Mouse (Mus musculus) bone marrow, adult 2 months (tissue): ENCODE results near the gene Cdc34. TPM values are rescaled to one million over a fixed set of nuclear protein-coding genes. Genes with fewer than 3 reads are reported as not detected.

ENCODE experiments used
- H3K27ac ChIP-seq: fragments of 200-500 bp; 2 replicates; pipeline ENCODE4 v1.5.1; 2012; ENCODE audit warnings: low read depth, mild to moderate bottlenecking, control low read depth, inconsistent platforms, low read length; ENCODE audit not compliant: control insufficient read depth, poor library complexity, insufficient read depth
- H3K4me1 ChIP-seq: fragments of 200-500 bp; 2 replicates; pipeline ENCODE4 v1.6.1; 2011; ENCODE audit warnings: low read length; ENCODE audit not compliant: control insufficient read depth, insufficient read depth
- H3K4me3 ChIP-seq: fragments of 200-500 bp; replicated peaks from 2 replicates; pipeline ENCODE3; 2011; ENCODE audit warnings: mild to moderate bottlenecking, low read depth, low read length, control low read depth; ENCODE audit not compliant: control insufficient read depth
- CTCF ChIP-seq: fragments of 200-500 bp; IDR thresholded peaks from 2 replicates; pipeline ENCODE4 v1.5.1; 2011; ENCODE audit warnings: low read length, control low read depth; ENCODE audit not compliant: control insufficient read depth, insufficient read depth
- POLR2A ChIP-seq: fragments of 200-500 bp; IDR thresholded peaks from 2 replicates; pipeline ENCODE4 v1.6.1; 2011; ENCODE audit warnings: low read depth, mild to moderate bottlenecking, control low read depth, low read length, borderline replicate concordance; ENCODE audit not compliant: control insufficient read depth
- WGBS: fragments of 180-500 bp; shearing (Covaris S2); methylation state at CpG from one replicate; pipeline ENCODE4 v1.1.7; 2018; 5-methylcytosine and 5-hydroxymethylcytosine counted together
- polyA plus RNA-seq: library from polyadenylated mRNA; stranded (reverse); fragments of >200 nt; gene quantifications from 2 replicates; pipeline ENCODE4 v1.2.4, GENCODE M21; 2011; ENCODE audit warnings: low replicate concordance; ENCODE audit not compliant: missing spikeins, insufficient read depth, insufficient read length

Gene Cdc34
- polyA plus RNA-seq, 1 experiment: 98.6 TPM

DNA sequence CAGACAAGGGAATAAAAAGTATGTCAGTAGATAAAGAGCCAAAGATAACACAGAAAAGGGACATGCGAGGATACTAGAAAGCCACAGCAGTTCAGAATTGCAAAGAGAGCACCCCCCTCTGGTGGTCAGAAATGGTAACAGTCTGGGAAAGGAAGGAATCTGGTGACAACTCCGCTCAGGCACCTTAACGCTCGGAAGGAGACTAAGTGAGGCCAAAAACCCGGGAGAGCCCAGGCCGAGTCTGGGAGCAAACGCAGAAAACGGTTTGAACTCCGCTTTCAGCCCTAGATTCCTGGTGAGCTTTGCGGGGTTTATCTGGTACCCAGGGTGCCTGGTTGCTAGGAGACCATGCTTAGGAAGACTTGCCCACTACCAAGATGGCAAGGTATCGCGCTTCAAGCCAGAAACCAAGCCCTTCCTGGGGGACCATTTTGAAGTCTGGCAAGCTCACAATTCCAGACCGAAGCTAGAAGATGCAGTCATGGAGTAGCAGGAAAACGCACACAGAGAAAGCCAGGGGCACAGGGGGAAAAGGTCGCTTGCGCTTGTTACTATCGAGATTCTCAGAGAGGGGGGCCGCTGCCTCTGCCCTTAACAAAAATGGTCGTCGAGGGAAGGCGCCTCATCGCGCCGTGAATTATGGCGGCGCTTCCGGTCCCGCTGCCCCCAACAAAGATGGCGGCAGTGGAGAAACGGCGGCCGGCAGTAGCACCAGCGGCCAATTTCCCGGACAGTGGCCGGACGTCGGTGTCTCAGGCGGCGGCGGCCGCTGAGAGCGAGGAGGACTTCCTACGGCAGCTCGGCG, 13.0 kb upstream of the Cdc34 start, which contains the start of gene Tpgs1:
Tpgs1 (plus strand) TSS at position 599 of the 805 bp plus-strand sequence.
- H3K4me3 ChIP-seq: peak within 1 kb of the TSS; percentile 96
- WGBS: under 1% methylated on average over 45 of the region's 45 CpGs
- TF ChIP-seq POLR2A (peak; percentile 74; the same call in 1 of the 2 replicates), CTCF (peak; percentile 52; the same call in 1 of the 2 replicates)
- peak within 1 kb of the TSS; percentile 84 for H3K27ac ChIP-seq
- peaks cover 5% of the 10 kb centered on the region for H3K4me1 ChIP-seq

DNA sequence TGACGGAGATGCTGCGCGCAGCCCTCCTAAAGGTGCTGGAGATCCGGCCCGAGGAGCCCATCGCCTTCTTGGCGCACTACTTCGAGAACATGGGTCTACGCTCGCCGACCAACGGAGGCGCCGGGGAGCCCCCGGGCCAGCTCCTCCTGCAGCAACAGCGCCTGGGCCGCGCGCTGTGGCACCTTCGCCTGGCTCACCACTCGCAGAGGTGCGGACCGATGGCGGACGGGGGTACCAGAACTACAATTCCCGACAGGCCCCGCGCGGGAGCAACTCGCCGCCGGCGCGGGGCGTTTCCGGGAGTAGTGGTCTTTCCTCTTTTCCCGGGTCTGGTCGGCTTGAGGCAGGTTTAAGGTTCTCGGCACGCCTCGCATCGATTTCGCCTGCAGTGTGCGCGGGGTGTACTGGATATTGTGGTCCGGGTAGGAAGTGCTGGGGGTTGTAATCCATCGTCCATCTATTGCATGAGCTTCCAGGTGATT, 12.4 kb upstream of the Cdc34 start:
- H3K27ac ChIP-seq: peak overlapping the region; percentile 84
- under 1% methylated on average over 47 of the region's 47 CpGs for WGBS
- H3K4me1 ChIP-seq: peaks cover 5% of the 10 kb centered on the region
- TF ChIP-seq POLR2A (no peak), CTCF (no peak)
- peak overlapping the region; percentile 96 for H3K4me3 ChIP-seq

DNA sequence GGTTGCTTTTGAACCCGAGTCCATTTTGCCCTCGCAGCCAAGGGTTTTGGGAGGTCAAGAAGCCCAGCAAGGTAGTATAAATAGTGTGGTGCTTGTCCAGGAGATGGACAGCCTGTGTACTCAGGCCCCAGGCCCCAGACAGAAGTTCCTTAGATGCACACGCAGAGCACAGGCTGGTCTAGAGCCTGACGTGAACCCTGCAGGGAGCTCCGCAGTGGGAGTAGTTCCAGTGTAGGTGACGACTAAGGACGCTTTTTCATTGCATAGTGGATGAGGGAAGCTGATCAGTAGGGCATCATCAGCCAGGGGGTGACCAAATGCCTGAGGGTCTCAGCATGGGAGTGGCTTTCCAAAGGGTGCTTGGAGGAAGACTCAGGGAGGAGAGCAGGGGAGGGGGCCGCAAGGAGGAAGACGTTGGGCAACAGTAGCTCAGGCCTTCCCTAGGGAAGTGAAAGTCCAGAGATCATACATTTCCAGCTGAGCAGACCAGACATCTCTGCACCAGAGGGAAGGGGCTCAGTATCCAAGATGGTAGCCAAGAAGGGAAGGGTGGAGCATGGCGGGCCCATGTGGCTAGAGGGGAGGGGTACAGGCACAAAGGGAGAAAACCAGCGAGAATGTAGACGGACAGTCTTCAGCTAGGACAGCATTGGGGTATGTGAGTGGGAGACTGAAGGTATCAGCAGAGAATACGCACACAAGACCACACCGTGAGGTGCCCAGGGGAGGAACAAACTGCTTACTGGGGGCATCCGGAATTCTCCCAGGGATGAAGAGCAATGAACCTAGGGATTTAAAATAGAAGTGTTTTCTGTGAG, 11.7 kb upstream of the Cdc34 start:
- 40% methylated on average over 15 of the region's 15 CpGs for WGBS
- H3K4me1 ChIP-seq: peaks cover 5% of the 10 kb centered on the region
- H3K4me3 ChIP-seq: peak overlapping the region; percentile 96
- H3K27ac ChIP-seq: peak overlapping the region; percentile 7
- no peak for TF ChIP-seq POLR2A
- no peak for TF ChIP-seq CTCF

DNA sequence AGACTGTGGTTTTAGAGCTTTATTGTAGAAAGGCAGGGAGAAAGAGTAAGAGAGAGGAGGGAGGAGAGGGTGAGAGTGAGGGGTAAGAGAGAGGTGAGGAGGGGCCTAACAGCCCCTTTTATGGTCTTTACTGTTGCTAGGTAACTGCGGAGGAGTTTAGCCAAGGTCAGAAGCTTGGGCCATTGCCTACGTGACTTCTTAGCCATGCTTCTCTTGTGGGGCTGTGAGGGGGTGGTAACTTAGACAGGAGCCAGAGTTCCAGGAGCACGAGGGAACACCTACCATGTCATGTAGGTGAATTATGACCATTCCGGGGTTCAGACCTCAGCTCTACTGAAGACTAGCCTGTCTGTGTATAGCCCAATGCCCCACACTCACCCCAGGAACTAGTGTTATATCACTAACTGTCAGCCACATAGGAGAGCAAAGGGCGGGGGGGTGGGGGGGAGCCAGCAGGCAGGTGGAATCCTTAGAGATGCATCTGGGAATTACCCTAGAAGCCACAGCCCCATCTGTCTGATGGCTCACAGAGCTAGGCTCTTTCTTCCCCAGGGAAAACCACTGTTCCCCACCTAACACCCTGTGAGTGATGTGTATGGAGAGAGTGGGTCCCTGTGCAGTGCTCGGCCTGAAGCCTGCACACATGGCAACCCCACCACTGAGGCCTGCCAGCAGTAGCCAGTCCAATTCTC, 10.5 kb upstream of the Cdc34 start:
- no peak overlapping the region for H3K27ac ChIP-seq
- H3K4me1 ChIP-seq: peaks cover 5% of the 10 kb centered on the region
- no peak for TF ChIP-seq POLR2A
- no peak for TF ChIP-seq CTCF
- no peak overlapping the region for H3K4me3 ChIP-seq
- WGBS: 75% methylated on average over 6 of the region's 6 CpGs

DNA sequence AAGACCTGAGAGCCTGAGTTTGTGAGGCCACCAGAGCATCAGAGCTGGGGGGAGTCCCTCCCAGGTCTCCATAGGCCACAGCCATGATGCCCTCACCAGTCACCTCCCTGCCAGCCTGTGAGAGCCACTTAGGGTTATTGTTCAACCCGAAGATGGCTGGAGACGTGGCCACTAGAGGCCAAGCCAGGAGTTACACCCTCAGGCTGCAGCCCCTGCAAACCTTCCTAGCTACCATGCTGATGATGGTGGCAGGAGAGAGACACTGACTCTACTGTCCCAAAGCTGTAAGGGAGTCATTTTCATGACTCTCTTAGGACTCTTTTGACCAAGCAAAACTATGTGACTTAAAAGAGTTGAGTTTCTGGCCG, 9.9 kb upstream of the Cdc34 start:
- H3K4me1 ChIP-seq: peaks cover 5% of the 10 kb centered on the region
- no peak overlapping the region for H3K27ac ChIP-seq
- H3K4me3 ChIP-seq: no peak overlapping the region
- TF ChIP-seq CTCF: no peak
- TF ChIP-seq POLR2A: no peak
- WGBS: 65% methylated on average over 3 of the region's 3 CpGs

DNA sequence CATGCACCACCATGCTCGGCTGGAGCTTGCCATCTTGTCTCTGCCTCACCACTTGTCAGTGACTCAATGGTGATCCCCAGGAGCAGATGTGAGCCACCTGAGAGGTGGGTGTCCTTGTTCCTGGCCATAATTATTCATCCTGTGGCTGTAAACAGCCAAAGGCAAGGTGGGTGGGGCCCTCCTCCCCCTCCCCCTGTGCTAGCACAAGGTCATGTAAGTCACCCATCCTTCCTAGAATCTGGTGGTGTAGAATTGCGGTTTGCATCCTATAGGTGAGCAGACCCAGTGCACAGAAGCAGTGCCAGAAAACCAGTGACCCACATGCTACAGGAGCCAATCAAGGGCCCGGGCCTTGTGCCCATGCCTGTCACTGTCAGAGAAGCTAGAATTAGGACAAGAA, 8.9 kb upstream of the Cdc34 start:
- Histone ChIP-seq H3K4me3 (no peak overlapping the region), H3K27ac (no peak overlapping the region), H3K4me1 (peaks cover 5% of the 10 kb centered on the region)
- TF ChIP-seq POLR2A: no peak
- no peak for TF ChIP-seq CTCF
- 84% methylated on average over 3 of the region's 3 CpGs for WGBS

DNA sequence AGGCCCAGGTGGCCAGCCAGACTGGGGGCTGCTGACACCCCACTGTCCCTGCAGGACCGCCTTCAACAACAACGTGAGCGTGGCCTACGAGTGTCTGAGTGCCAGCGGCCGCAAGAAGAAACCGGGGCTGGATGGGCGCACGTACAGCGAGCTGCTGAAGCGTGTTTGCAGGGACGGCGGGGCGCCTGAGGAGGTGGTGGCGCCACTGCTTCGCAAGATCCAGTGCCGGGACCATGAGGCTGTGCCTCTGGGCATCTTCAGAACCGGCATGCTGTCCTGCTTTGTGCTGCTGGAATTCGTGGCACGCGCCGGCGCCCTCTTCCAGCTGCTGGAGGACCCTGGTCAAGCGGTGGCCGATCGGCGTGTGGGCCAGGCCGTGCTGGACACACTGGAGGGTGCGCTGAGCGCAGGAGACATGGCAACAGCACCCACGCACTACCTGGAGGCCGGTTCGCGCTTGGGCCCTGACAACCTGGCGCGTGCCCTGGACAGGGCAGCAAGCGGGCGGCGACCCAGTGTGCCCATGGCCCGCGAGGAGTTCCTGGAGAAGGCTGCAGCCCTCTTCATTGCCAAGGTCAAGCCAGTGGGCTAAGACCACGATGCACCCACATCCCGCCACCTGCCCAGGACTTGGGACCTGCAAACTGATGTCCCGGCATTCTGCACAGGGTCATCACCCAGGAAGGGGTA, 6.5 kb upstream of the Cdc34 start:
- no peak overlapping the region for H3K27ac ChIP-seq
- peaks cover 1% of the 10 kb centered on the region; the same call in 1 of the 2 replicates for H3K4me1 ChIP-seq
- TF ChIP-seq POLR2A (no peak), CTCF (no peak)
- WGBS: 92% methylated on average over 44 of the region's 44 CpGs
- H3K4me3 ChIP-seq: no peak overlapping the region
